Mouse (Mus musculus) midbrain, embryonic 13.5 days (tissue): Measurements from ENCODE around the gene Lima1. TPM values are rescaled to one million over a fixed set of nuclear protein-coding genes. Genes with fewer than 3 reads are reported as not detected.

ENCODE experiments used
- ATAC-seq: fragments of 200-750 bp; cut with Nextera tagmentation; 2 replicates; pipeline ENCODE4 v1.8.0; 2017; ENCODE audit warnings: mild to moderate bottlenecking, moderate TSS enrichment, moderate library complexity
- H3K27ac ChIP-seq: fragments of 300-500 bp; sonication (generic); 2 replicates; pipeline ENCODE4 v1.5.1; 2015; ENCODE audit warnings: inconsistent platforms, mild to moderate bottlenecking, moderate library complexity
- H3K27me3 ChIP-seq: fragments of 300-500 bp; sonication (generic); 2 replicates; pipeline ENCODE4 v1.6.1; 2015; ENCODE audit warnings: mild to moderate bottlenecking, inconsistent platforms
- H3K36me3 ChIP-seq: fragments of 300-500 bp; sonication (generic); 2 replicates; pipeline ENCODE4 v1.6.1; 2015; ENCODE audit warnings: mild to moderate bottlenecking, inconsistent platforms
- H3K4me1 ChIP-seq: fragments of 300-500 bp; sonication (generic); replicated peaks from 2 replicates; pipeline ENCODE4 v1.6.1; 2015; ENCODE audit warnings: inconsistent platforms
- H3K4me2 ChIP-seq: fragments of 300-500 bp; sonication (generic); replicated peaks from 2 replicates; pipeline ENCODE4 v1.6.1; 2015; ENCODE audit warnings: moderate library complexity, mild to moderate bottlenecking, inconsistent platforms
- H3K4me3 ChIP-seq: fragments of 300-500 bp; sonication (generic); replicated peaks from 2 replicates; pipeline ENCODE4 v1.5.1; 2015; ENCODE audit warnings: mild to moderate bottlenecking, inconsistent platforms
- H3K9ac ChIP-seq: fragments of 300-500 bp; sonication (generic); replicated peaks from 2 replicates; pipeline ENCODE4 v1.6.1; 2015; ENCODE audit warnings: mild to moderate bottlenecking, inconsistent platforms
- H3K9me3 ChIP-seq: fragments of 300-500 bp; sonication (generic); 2 replicates; pipeline ENCODE4 v1.6.1; 2016; ENCODE audit warnings: mild to moderate bottlenecking, inconsistent platforms
- WGBS: fragments of 180-500 bp; shearing (Covaris S2); methylation state at CpG from one replicate; pipeline ENCODE4 v1.1.7; 2015; 5-methylcytosine and 5-hydroxymethylcytosine counted together
- polyA plus RNA-seq: library from polyadenylated mRNA; unstranded; fragments of >200 nt; fragmentation: Nextera tagmentation; extraction: Ambion mirVana; gene quantifications from 2 replicates; pipeline ENCODE4 v1.2.1, GENCODE M21; 2015

The Lima1 gene
- polyA plus RNA-seq, 1 experiment from 2014 or later = 17.2 TPM

DNA sequence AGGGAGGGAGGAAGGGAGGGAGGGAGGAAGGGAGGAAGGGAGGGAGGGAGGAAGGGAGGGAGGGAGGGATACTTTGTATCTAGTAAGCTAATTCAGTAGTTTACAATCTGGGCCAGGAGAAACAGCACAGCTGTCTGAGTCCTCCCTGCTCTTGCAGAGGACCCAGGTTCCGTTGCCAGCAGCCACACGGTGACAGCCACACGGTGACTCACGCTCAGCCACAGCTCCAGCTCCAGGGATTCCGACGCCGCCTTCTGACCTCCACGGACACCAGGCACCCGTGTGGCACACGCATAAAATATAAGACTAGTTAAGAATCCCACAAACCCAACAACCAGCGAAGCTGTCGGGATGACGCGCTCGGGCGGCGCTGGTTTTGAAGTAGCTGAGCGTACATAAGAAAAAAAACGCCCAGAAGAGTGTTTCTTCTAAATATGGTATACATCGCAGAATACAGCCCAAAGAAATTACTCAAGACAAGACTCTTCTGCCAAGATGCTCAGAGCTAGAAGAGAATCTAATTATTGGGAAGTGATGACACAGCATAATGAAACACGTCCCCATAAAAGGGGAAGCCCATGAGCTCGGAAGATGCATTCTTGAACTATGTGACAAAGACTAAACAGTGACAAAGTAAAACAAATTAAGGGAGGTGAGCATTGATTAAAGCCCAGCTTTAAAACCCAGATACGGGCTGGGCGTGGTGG, 60.5 kb downstream of the Lima1 start:
- no peak for ATAC-seq
- no peak overlapping the region for H3K4me2 ChIP-seq
- H3K36me3 ChIP-seq = no peaks in the 10 kb centered on the region
- no peak overlapping the region for H3K27ac ChIP-seq
- 94% methylated on average over 24 of the region's 24 CpGs for WGBS
- no peaks in the 10 kb centered on the region for H3K9me3 ChIP-seq
- no peaks in the 10 kb centered on the region for H3K27me3 ChIP-seq
- peaks cover 28% of the 10 kb centered on the region for H3K4me1 ChIP-seq
- H3K4me3 ChIP-seq = no peak overlapping the region
- H3K9ac ChIP-seq = no peak overlapping the region

DNA sequence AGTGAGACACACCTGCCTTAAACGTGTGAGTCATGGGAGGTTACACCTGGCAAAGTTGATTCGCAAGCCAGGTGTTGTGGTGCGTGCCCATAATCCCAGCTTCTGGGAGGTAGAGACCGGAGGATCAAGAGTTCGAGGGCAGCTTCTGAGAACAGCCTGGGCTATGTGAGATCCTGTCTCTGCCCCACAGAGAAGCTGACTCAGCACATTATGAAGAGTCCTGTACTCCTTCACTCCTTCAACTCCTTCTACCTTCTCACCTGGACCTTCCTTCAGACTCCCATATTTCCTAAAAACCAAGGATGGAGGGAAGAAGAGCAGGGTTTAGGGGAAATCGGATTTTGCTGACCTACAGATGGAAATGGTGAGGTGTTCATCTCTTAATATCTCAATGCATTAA, 61.6 kb downstream of the Lima1 start:
- Histone ChIP-seq H3K9me3 (no peaks in the 10 kb centered on the region), H3K27ac (no peak overlapping the region), H3K4me3 (no peak overlapping the region), H3K4me1 (peaks cover 18% of the 10 kb centered on the region), H3K4me2 (no peak overlapping the region), H3K27me3 (no peaks in the 10 kb centered on the region), H3K9ac (no peak overlapping the region), H3K36me3 (no peaks in the 10 kb centered on the region)
- no peak for ATAC-seq
- WGBS = 91% methylated on average over 6 of the region's 6 CpGs

DNA sequence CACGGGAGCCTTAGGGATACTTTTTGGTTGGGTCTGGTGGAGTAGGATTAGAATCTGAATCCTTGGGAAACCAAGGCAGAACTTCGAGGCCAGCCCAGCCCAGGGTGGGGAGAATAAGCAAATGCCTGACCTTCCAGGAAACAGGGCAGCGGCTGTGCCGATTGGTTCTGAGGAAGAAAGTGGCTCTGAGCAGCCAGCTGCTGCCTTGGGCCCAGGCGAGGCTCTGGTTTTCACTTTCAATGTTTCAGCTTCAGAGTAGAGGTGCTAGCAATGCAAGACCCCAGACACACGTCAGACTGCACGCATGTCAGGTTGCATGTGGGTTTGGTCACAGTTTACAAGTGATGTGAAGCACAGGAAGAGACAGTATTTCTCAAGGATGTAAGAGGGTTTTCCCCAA, 63.2 kb downstream of the Lima1 start:
- H3K36me3 ChIP-seq = no peaks in the 10 kb centered on the region
- no peaks in the 10 kb centered on the region for H3K27me3 ChIP-seq
- H3K4me2 ChIP-seq = no peak overlapping the region
- WGBS = 78% methylated on average over 7 of the region's 7 CpGs
- H3K9me3 ChIP-seq = no peaks in the 10 kb centered on the region
- ATAC-seq = no peak
- no peak overlapping the region for H3K9ac ChIP-seq
- no peak overlapping the region for H3K27ac ChIP-seq
- peaks cover 20% of the 10 kb centered on the region for H3K4me1 ChIP-seq
- no peak overlapping the region for H3K4me3 ChIP-seq

DNA sequence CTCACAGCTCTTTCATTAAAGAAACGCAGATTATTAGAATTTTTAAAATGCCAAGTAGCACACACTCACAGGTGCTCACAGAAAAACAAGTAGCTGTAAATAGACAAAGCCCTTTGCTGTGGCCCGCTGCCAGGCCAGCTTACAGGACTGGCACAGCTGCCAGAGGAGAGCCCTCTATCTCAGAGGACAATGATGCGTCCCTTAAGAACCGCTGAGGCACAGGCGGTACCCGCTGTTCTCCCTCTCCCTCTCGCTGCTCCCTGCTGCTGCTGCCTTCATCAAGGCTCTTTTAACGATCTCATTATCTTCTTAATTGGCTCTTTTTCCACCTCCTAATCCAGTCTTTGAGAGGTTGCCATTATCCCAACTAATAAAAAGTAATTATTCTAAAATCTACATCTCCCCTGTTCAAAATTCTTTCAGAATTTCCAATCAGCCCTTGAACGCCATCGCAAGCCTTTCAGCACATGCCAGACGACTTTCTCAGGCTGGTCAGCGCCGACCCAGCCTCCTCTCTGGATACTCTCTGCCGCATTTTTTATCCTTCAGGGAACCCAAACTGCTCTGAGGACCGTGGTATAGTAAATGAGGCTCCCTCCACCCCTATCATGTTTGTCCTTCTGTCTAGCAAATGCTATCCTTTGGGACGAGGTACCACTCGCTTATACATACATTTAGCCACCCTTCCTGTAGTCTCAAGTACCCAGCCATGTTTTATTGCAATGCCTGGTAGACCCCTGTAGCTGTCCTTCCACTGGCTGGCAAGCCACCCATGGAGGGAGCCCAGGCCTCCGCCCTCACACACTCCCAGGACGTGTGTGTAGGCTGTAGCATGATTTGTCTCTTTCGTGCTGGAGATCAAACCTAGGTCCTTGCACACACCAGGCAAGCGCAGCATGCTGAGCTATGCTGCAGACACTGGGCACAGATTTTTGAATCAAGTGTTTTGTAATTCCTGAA, 67.2 kb downstream of the Lima1 start:
- H3K4me1 ChIP-seq = peaks cover 31% of the 10 kb centered on the region
- peak overlapping the region; percentile 27 for H3K4me2 ChIP-seq
- H3K4me3 ChIP-seq = no peak overlapping the region
- peak overlapping the region; percentile 46 for H3K9ac ChIP-seq
- 0 out of 2 replicates have a peak, but pooled peaks cover 7% of the 10 kb centered on the region for H3K36me3 ChIP-seq
- H3K27ac ChIP-seq = peak overlapping the region; percentile 88
- 19% methylated on average over 21 of the region's 21 CpGs for WGBS
- no peaks in the 10 kb centered on the region for H3K9me3 ChIP-seq
- peak; percentile 95 for ATAC-seq
- H3K27me3 ChIP-seq = no peaks in the 10 kb centered on the region

DNA sequence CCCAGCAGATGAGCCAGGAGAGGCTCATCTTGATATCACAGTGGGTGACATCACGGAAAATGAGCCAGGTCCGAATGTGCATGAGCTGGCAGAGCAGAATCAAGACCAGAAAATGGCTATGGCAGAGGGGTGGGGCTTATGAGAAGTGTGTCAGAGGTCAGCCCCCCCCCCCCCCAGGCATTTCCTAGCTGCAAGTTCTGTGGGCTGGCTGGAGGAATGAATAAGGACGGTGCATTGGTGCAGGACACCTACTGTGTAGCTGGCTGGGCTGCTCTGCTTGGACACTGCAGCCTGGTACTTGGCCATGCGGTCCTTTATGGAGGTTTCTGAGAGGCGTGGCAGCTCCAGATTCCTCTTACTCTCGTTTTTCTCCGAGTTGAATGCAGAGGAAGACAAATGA, 69.1 kb downstream of the Lima1 start:
- H3K9me3 ChIP-seq = no peaks in the 10 kb centered on the region
- no peaks in the 10 kb centered on the region for H3K27me3 ChIP-seq
- peaks cover 35% of the 10 kb centered on the region for H3K4me1 ChIP-seq
- WGBS = 27% methylated on average over 7 of the region's 7 CpGs
- 0 out of 2 replicates have a peak overlapping the region, but pooled peaks have one; percentile 30 for H3K27ac ChIP-seq
- no peak overlapping the region for H3K4me2 ChIP-seq
- H3K36me3 ChIP-seq = 0 out of 2 replicates have a peak, but pooled peaks cover 7% of the 10 kb centered on the region
- H3K4me3 ChIP-seq = no peak overlapping the region
- no peak for ATAC-seq
- no peak overlapping the region for H3K9ac ChIP-seq

DNA sequence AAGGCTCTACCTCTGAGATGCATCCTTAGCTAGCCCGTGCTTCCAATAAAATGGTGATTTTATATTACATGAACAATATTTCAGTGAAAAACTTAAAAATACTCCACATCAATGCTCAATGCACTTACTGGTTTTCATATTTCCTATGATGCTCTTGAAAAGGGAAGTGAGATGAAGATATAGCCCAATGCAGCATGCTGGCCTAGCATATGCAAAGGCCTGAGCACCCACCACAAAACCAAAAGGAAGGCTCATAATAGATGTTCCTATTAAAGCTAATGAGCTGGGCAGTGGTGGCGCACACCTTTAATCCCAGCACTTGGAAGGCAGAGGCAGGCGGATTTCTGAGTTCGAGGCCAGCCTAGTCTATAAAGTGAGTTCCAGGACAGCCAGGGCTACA, 69.6 kb downstream of the Lima1 start:
- Histone ChIP-seq H3K4me1 (peaks cover 35% of the 10 kb centered on the region), H3K4me2 (no peak overlapping the region), H3K9ac (no peak overlapping the region), H3K4me3 (no peak overlapping the region), H3K27ac (no peak overlapping the region), H3K9me3 (no peaks in the 10 kb centered on the region), H3K27me3 (no peaks in the 10 kb centered on the region), H3K36me3 (0 out of 2 replicates have a peak, but pooled peaks cover 7% of the 10 kb centered on the region)
- no peak for ATAC-seq
- 96% methylated on average over 4 of the region's 4 CpGs for WGBS

DNA sequence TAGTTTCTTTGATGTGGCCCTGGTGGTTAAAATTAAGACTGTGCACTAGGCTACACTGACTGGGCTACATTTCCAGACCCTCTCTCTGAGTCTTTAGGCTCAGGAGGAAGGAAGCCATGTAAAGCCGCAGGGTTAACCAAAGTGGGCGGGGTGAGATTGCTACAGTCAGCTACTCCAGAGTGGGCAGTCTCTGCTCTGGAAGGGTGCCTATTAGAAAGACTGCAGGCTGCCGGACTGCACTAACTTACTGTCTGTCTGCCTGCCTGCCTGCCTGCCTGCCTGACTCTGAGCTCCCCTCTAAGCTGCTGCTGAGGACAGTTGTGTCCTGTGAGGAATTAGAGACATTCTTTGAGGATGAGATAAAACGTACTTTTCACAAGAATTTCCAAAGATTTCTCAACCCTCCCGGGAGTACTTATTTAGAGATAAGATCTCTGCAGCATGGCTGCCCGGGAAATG, 72.0 kb downstream of the Lima1 start:
- Histone ChIP-seq H3K27ac (no peak overlapping the region), H3K4me1 (peaks cover 30% of the 10 kb centered on the region), H3K9me3 (no peaks in the 10 kb centered on the region), H3K9ac (no peak overlapping the region), H3K27me3 (no peaks in the 10 kb centered on the region), H3K36me3 (0 out of 2 replicates have a peak, but pooled peaks cover 7% of the 10 kb centered on the region), H3K4me2 (no peak overlapping the region), H3K4me3 (no peak overlapping the region)
- ATAC-seq = no peak
- WGBS = 35% methylated on average over 6 of the region's 6 CpGs

DNA sequence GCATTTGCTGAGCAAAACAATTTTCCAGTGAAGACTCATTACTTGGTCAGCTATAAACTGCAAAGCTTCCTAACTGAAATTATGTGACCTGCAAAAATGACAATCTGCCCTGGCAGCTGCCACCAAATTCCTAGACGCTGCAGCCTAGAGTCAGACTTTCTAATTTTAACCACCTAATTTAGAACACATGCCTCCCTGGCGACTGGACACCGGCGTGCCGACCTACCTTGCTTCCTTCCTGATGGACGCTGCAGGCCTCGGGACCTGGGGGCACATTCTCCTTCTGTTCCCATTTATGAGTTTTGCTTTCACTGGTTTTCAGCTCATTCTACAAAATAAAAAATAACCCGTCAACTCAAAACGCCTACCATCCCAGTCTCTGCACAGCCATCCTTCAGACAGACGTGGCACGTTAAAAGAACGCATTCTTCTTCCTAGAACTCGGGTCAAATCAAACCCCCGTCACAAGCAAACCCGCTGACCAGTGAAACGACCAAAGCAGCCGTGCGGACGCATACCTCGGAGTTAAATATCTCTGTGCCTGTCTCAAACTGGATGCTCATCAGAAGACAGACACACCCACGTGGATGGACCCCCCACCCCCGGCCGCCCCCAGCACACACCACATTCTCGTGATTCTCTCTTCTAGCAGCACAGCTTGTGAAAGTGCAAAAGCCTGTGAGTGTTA, 73.2 kb downstream of the Lima1 start:
- ATAC-seq = no peak
- peaks cover 18% of the 10 kb centered on the region for H3K4me1 ChIP-seq
- H3K9me3 ChIP-seq = no peaks in the 10 kb centered on the region
- no peak overlapping the region for H3K4me2 ChIP-seq
- H3K36me3 ChIP-seq = 0 out of 2 replicates have a peak, but pooled peaks cover 7% of the 10 kb centered on the region
- H3K27ac ChIP-seq = no peak overlapping the region
- no peak overlapping the region for H3K9ac ChIP-seq
- no peaks in the 10 kb centered on the region for H3K27me3 ChIP-seq
- 61% methylated on average over 24 of the region's 24 CpGs for WGBS
- H3K4me3 ChIP-seq = no peak overlapping the region

DNA sequence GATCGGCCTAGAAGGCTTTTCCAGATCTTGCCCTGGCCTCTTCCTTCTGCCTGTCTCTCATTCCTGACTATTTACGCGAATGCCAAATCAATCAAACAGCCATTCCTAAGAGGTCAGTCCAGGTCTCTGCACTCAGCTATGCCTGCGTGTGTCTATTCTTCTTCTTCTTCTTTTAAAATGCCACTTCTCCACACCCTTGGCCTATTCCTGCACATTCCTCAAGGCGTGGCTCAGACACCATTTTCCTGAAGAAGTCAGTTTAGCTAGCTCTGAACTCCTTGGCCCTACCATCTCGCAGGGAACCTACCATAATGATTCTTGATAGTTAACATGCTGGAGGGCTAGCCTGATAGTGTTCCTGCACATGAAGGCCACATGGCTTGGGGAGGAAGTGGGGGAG, 75.5 kb downstream of the Lima1 start:
- no peak for ATAC-seq
- Histone ChIP-seq H3K4me3 (no peak overlapping the region), H3K4me1 (peaks cover 14% of the 10 kb centered on the region), H3K9ac (no peak overlapping the region), H3K27ac (no peak overlapping the region), H3K36me3 (peaks cover 2% of the 10 kb centered on the region; the same call in 1 of the 2 replicates), H3K9me3 (no peaks in the 10 kb centered on the region), H3K27me3 (no peaks in the 10 kb centered on the region), H3K4me2 (no peak overlapping the region)
- 88% methylated on average over 6 of the region's 6 CpGs for WGBS

DNA sequence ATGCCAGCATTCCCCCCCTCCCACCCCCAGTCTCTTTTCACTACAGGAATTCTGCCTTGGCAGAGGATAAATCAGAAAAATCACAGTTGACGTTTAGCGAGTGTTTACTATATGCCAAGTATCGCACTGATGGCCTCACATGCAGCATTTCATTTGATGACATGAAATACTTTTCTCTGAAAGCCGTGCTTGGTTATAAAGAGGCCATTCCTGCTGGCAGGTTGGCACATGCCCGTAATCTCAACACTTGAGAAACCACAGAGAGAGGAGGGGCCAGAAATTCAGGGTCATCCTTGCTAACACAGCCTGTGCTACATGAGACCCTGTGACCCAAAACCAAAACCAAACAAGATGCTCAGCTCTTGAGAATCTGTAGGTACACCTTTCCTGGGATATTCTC, 77.4 kb downstream of the Lima1 start:
- Histone ChIP-seq H3K36me3 (peaks cover 2% of the 10 kb centered on the region; the same call in 1 of the 2 replicates), H3K4me2 (no peak overlapping the region), H3K9me3 (no peaks in the 10 kb centered on the region), H3K4me1 (peaks cover 5% of the 10 kb centered on the region), H3K27me3 (no peaks in the 10 kb centered on the region), H3K4me3 (no peak overlapping the region), H3K27ac (no peak overlapping the region), H3K9ac (no peak overlapping the region)
- ATAC-seq = no peak
- WGBS = 91% methylated on average over 5 of the region's 5 CpGs

DNA sequence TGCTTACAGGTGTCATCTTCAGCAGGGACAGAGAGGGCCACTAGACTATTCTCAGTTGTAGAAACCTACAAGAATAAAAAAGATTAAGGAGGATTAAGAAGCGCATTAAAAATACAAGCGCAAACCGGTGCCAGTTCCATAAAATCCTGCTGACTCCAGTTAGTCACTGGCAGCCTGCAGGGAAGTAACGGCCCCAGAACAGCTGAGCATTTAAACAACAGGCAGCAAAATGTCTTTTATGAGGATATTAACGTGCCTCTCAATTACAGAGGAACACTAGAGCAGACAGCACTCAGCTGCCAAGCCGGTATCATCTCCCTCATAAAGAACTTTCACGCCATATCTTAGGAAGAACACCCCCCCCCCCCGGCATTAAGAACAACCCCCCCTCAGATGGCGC, 78.5 kb downstream of the Lima1 start:
- no peak overlapping the region for H3K27ac ChIP-seq

More for the DNA sequence above, 78.5 kb downstream of the Lima1 start:
- 67% methylated on average over 9 of the region's 9 CpGs for WGBS
- H3K4me1 ChIP-seq = peaks cover 3% of the 10 kb centered on the region; the same call in 1 of the 2 replicates
- H3K4me2 ChIP-seq = no peak overlapping the region
- no peaks in the 10 kb centered on the region for H3K9me3 ChIP-seq
- no peak overlapping the region for H3K4me3 ChIP-seq
- no peaks in the 10 kb centered on the region for H3K27me3 ChIP-seq
- H3K9ac ChIP-seq = no peak overlapping the region
- peaks cover 6% of the 10 kb centered on the region for H3K36me3 ChIP-seq
- ATAC-seq = no peak
